Mouse (Mus musculus) sigmoid colon, adult 10 weeks (tissue): ENCODE results near the gene Tmem8b. TPM values are rescaled to one million over a fixed set of nuclear protein-coding genes. Genes with fewer than 3 reads are reported as not detected.

Source experiments
- polyA plus RNA-seq: library from polyadenylated mRNA; stranded (reverse); fragments of 350-450 nt; fragmentation: Illumina TruSeq; extraction: RNeasy Lipid Tissue Mini Kit (QIAGEN cat#74804); gene quantifications from one replicate; pipeline ENCODE4 v1.2.3, GENCODE M21; 2014; ENCODE audit warnings: low read depth, low replicate concordance

Gene Tmem8b
- 2.7 TPM for polyA plus RNA-seq

GRCm38 (mm10) chr4:43668782-43669427 is at the start of gene Tmem8b, which contains the start of gene Fam221b:
TSS of gene Tmem8b (plus strand) at chr4:43668971.
TSS of gene Fam221b (minus strand) at chr4:43669145.

GRCm38 (mm10) chr4:43631046-43631955 is 37.5 kb upstream of the Tmem8b start, which contains the start of gene Npr2:
TSS of gene Npr2 (plus strand) at chr4:43631935.

GRCm38 (mm10) chr4:43653161-43654015 is 15.4 kb upstream of the Tmem8b start, which contains the start of gene Spag8:
TSS of gene Spag8 (minus strand) at chr4:43653594.

GRCm38 (mm10) chr4:43656339-43657109 is 12.2 kb upstream of the Tmem8b start, which contains the start of gene Hint2:
TSS of gene Hint2 (minus strand) at chr4:43656466.

GRCm38 (mm10) chr4:43700707-43701106 is 31.9 kb downstream of the Tmem8b start, which contains the start of gene Olfr70:
TSS of gene Olfr70 (minus strand) at chr4:43700807.

GRCm38 (mm10) chr4:43709869-43710268 is 41.1 kb downstream of the Tmem8b start, which contains the start of gene Olfr71:
TSS of gene Olfr71 (minus strand) at chr4:43710255.

GRCm38 (mm10) chr4:43726995-43727394 is 58.2 kb downstream of the Tmem8b start, which contains the start of gene Hrct1:
TSS of gene Hrct1 (plus strand) at chr4:43727188.

GRCm38 (mm10) chr4:43729794-43730550 is 61.2 kb downstream of the Tmem8b start, which contains the start of gene Spaar:
TSS of gene Spaar (plus strand) at chr4:43730034.

Other genes starting within 250 kb of the Tmem8b start
- not detected for gene Fam166b, start 239.8 kb upstream of the Tmem8b start, polyA plus RNA-seq
- gene Tesk1, start 227.0 kb upstream of the Tmem8b start, polyA plus RNA-seq, result 0.88 TPM
- gene Cd72, start 214.3 kb upstream of the Tmem8b start, polyA plus RNA-seq, result 8.8 TPM
- gene Sit1, start 185.2 kb upstream of the Tmem8b start, polyA plus RNA-seq, result not detected
- gene Ccdc107, start 176.1 kb upstream of the Tmem8b start, polyA plus RNA-seq, result 10.5 TPM
- gene Arhgef39, start 169.3 kb upstream of the Tmem8b start, polyA plus RNA-seq, result 22.4 TPM
- 22.6 TPM for gene Car9, start 162.0 kb upstream of the Tmem8b start, polyA plus RNA-seq
- 135 TPM for gene Tpm2, start 145.2 kb upstream of the Tmem8b start, polyA plus RNA-seq
- gene Creb3, start 106.6 kb upstream of the Tmem8b start, polyA plus RNA-seq, result 13.0 TPM
- gene Tln1, start 106.3 kb upstream of the Tmem8b start, polyA plus RNA-seq, result 75.7 TPM
- 5.5 TPM for gene Rgp1, start 90.3 kb upstream of the Tmem8b start, polyA plus RNA-seq
- gene Gba2, start 90.1 kb upstream of the Tmem8b start, polyA plus RNA-seq, result 1.9 TPM
- not detected for gene Msmp, start 84.5 kb upstream of the Tmem8b start, polyA plus RNA-seq
- gene Npr2, start 37.0 kb upstream of the Tmem8b start, polyA plus RNA-seq, result 3.2 TPM
- gene Spag8, start 15.4 kb upstream of the Tmem8b start, polyA plus RNA-seq, result not detected
- 8.2 TPM for gene Hint2, start 12.5 kb upstream of the Tmem8b start, polyA plus RNA-seq
- gene Fam221b, start 174 bp downstream of the Tmem8b start, polyA plus RNA-seq, result 0.47 TPM
- not detected for gene Olfr70, start 31.8 kb downstream of the Tmem8b start, polyA plus RNA-seq
- not detected for gene Olfr71, start 41.3 kb downstream of the Tmem8b start, polyA plus RNA-seq
- not detected for gene Hrct1, start 58.2 kb downstream of the Tmem8b start, polyA plus RNA-seq
- 0.54 TPM for gene Spaar, start 61.1 kb downstream of the Tmem8b start, polyA plus RNA-seq
- not detected for gene Olfr159, start 102.0 kb downstream of the Tmem8b start, polyA plus RNA-seq
- not detected for gene Olfr156, start 154.9 kb downstream of the Tmem8b start, polyA plus RNA-seq
- not detected for gene Olfr157, start 171.2 kb downstream of the Tmem8b start, polyA plus RNA-seq
- not detected for gene Olfr155, start 182.6 kb downstream of the Tmem8b start, polyA plus RNA-seq
- gene Reck, start 206.6 kb downstream of the Tmem8b start, polyA plus RNA-seq, result 8.7 TPM